Mouse (Mus musculus) E14TG2a.4 (cell line): ENCODE results near the gene Pih1d2.

Experiments
- H3K27me3 ChIP-seq: 2 replicates; pipeline ENCODE4 v1.6.1; 2014; ENCODE audit warnings: low read length, control low read depth; ENCODE audit not compliant: insufficient read depth
- H3K36me3 ChIP-seq: 2 replicates; pipeline ENCODE4 v1.6.1; 2014; ENCODE audit warnings: low read length, control low read depth; ENCODE audit not compliant: insufficient read depth
- H3K4me1 ChIP-seq: replicated peaks from 2 replicates; pipeline ENCODE4 v1.6.1; 2014; ENCODE audit warnings: low read depth, low read length, control low read depth
- H3K4me3 ChIP-seq: replicated peaks from 2 replicates; pipeline ENCODE4 v1.5.1; 2014; ENCODE audit warnings: mild to moderate bottlenecking, low read length
- H3K9me3 ChIP-seq: 2 replicates; pipeline ENCODE4 v1.6.1; 2014; ENCODE audit warnings: low read length, control low read depth
- CTCF ChIP-seq: conservative IDR thresholded peaks from 2 replicates; pipeline ENCODE4 v1.5.1; 2014; ENCODE audit warnings: low read length
- NANOG ChIP-seq: IDR thresholded peaks from 2 replicates; pipeline ENCODE4 v1.6.1; 2014; ENCODE audit warnings: borderline replicate concordance, low read length, mixed read lengths
- POU5F1 ChIP-seq: IDR thresholded peaks from 2 replicates; pipeline ENCODE4 v1.6.1; 2014; ENCODE audit warnings: low read length, borderline replicate concordance

Gene Pih1d2

DNA sequence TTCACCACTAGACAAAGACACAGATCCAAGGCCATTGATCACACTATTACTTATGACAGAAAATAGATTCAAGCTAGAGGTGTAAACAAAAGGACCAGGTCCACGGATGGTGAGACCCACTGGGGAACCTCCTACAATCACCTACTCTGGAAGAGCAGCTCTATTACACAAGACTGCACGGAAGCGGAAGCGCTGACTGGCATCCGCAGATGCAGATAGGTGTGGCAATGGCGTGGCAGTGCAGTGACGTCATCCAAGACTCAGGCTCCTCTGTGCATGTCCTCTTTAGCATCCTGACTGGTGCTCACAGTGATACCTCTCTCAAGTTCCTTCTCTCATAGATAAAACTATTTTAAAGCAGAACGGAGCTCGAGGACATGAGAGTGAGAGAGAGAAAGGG lies 24.2 kb upstream of the Pih1d2 start:
- Histone ChIP-seq H3K4me3 (no peak overlapping the region), H3K9me3 (no peaks in the 10 kb centered on the region), H3K4me1 (peaks cover 7% of the 10 kb centered on the region; the same call in 1 of the 2 replicates), H3K36me3 (peaks cover 30% of the 10 kb centered on the region), H3K27me3 (peaks cover 3% of the 10 kb centered on the region; the same call in 1 of the 2 replicates)
- TF ChIP-seq POU5F1 (no peak), CTCF (no peak), NANOG (no peak)

DNA sequence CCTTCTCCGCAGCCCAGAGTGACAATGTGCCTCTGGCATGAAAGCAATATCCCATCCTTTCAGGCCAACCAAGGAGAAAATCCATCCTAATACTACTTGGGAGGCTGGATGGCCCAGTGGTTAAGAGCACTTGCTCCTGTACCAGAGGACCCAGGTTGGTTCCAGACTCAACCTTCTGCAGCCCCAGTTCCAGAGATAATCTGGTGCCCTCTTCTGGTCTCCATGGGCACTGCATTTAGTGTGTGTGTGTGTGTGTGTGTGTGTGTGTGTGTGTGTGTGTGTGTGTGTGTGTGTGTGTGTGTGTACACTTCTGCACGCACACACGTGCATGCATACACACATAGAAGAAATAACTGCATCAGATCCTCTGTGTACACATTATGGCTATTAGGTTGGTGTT lies 23.6 kb upstream of the Pih1d2 start:
- H3K27me3 ChIP-seq = peaks cover 3% of the 10 kb centered on the region; the same call in 1 of the 2 replicates
- H3K36me3 ChIP-seq = peaks cover 36% of the 10 kb centered on the region
- TF ChIP-seq CTCF = peak; percentile 76
- no peak for TF ChIP-seq NANOG
- no peak for TF ChIP-seq POU5F1
- peaks cover 7% of the 10 kb centered on the region; the same call in 1 of the 2 replicates for H3K4me1 ChIP-seq
- no peaks in the 10 kb centered on the region for H3K9me3 ChIP-seq
- no peak overlapping the region for H3K4me3 ChIP-seq

DNA sequence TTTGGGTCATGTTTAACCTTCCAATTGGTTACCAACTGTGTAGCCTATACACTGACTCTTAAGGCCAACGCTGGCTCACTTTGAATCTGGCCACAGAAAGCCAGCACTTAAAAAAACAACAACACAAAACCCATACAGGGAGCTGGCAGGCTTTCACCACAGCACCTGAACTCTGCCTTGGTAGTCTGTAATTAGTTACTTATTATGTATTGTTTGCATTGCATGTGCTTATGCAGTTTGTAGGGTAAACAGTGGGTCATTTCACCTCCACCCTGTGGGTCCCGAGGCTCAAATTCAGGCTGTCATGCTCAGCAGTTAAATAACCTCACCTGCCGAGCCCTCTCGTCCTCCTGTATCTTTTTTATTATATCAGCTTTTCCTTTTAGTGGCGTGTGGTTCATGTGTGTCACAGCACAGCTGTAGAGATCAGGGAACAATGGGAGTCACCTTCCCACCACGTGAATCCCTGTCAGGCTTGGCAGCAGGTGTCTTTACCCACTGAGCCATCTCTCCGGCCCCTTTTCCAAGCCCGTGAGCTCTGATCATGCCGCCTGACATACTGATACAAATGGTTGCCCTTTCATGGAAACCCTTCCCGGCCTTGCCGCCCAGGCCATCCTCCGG lies 22.2 kb upstream of the Pih1d2 start:
- H3K4me3 ChIP-seq = no peak overlapping the region
- H3K36me3 ChIP-seq = peaks cover 49% of the 10 kb centered on the region
- H3K9me3 ChIP-seq = no peaks in the 10 kb centered on the region
- TF ChIP-seq POU5F1 (no peak), NANOG (no peak), CTCF (no peak)
- peaks cover 3% of the 10 kb centered on the region; the same call in 1 of the 2 replicates for H3K27me3 ChIP-seq
- H3K4me1 ChIP-seq = peaks cover 11% of the 10 kb centered on the region; the same call in 1 of the 2 replicates

DNA sequence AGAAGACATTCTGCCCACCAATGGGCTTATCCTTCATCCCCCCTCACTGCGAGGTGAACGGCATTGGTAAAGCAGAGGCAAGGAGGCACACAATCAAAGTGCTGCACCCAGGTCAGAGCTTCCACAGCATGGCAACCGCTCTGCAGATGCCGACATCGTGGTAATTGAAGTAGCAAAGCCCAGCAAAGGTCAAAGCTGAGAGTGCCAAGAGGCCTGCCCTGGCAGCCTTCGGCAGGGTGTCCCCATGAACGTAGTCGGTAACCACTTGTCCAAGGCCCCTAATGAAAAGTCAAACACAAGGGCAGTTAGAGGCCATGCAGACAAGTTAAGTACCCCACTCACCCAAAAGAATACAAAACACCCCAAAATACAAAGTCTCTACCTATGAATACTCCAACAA lies 20.1 kb upstream of the Pih1d2 start:
- no peak overlapping the region for H3K4me3 ChIP-seq
- H3K4me1 ChIP-seq = peaks cover 29% of the 10 kb centered on the region
- peaks cover 68% of the 10 kb centered on the region for H3K36me3 ChIP-seq
- H3K9me3 ChIP-seq = no peaks in the 10 kb centered on the region
- H3K27me3 ChIP-seq = no peaks in the 10 kb centered on the region
- TF ChIP-seq POU5F1 (no peak), NANOG (no peak), CTCF (no peak)

DNA sequence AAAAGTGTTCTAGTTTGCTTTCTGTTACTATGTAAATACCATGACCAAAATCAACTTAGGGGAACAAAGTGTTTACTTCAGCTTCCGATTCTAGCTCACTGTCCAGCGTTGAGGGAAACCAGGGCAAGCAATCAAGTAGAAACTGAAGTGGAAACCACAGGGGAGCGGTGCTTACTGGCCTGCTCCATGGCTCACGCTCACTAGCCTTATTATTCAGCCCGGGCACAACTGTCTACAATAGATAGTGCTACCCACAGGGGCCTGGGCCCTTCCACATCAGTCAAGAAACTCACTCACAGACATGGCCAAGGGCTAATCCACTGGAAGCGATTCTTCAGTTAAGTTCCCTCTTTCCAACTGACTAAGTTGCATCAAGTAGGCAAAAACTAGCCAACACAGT lies 15.6 kb upstream of the Pih1d2 start:
- H3K4me3 ChIP-seq = peak overlapping the region; percentile 96; the same call in 1 of the 2 replicates
- TF ChIP-seq NANOG (no peak), POU5F1 (no peak), CTCF (no peak)
- peaks cover 69% of the 10 kb centered on the region for H3K36me3 ChIP-seq
- peaks cover 46% of the 10 kb centered on the region for H3K4me1 ChIP-seq
- no peaks in the 10 kb centered on the region for H3K9me3 ChIP-seq
- no peaks in the 10 kb centered on the region for H3K27me3 ChIP-seq

DNA sequence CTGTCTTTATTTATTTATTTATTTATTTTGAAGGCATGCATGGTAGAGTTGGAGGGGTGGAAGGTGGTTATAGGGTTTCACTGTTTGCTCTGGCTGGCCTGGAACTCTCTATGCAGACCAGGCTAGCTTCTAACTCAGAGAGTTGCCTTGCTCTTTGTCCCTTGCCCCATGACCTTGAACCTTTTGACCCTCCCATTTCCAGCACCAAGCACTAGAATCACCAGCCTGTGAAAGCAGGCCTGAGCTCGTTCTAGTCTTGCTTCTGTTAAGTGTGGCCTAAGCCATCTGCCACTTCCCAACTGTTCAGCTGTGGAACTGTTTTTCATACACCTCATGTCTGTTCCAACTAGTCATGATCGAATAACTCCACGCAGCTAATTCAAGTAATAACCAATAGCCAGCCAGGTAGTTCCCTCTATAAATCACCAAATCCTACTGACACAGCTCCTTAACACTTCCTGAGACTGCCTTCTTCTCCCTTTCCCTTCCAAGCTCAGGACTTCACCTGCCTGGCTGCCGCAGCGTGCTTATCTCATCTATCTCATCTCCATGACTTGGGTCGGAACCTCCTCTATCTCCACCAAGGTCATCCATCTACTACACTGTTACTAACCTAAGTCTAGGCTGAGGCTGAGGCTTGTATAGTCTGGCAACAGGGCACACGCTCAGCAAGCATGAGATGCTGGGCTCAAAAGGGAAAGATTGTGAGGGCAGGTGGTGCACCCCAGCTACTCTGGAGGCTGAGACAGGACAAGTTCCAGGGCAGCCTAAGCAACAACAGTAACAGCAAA lies 14.9 kb upstream of the Pih1d2 start:
- peaks cover 69% of the 10 kb centered on the region for H3K36me3 ChIP-seq
- H3K4me1 ChIP-seq = peaks cover 46% of the 10 kb centered on the region
- H3K4me3 ChIP-seq = peak overlapping the region; percentile 96
- TF ChIP-seq CTCF = no peak
- no peak for TF ChIP-seq NANOG
- TF ChIP-seq POU5F1 = no peak
- H3K27me3 ChIP-seq = no peaks in the 10 kb centered on the region
- H3K9me3 ChIP-seq = no peaks in the 10 kb centered on the region

DNA sequence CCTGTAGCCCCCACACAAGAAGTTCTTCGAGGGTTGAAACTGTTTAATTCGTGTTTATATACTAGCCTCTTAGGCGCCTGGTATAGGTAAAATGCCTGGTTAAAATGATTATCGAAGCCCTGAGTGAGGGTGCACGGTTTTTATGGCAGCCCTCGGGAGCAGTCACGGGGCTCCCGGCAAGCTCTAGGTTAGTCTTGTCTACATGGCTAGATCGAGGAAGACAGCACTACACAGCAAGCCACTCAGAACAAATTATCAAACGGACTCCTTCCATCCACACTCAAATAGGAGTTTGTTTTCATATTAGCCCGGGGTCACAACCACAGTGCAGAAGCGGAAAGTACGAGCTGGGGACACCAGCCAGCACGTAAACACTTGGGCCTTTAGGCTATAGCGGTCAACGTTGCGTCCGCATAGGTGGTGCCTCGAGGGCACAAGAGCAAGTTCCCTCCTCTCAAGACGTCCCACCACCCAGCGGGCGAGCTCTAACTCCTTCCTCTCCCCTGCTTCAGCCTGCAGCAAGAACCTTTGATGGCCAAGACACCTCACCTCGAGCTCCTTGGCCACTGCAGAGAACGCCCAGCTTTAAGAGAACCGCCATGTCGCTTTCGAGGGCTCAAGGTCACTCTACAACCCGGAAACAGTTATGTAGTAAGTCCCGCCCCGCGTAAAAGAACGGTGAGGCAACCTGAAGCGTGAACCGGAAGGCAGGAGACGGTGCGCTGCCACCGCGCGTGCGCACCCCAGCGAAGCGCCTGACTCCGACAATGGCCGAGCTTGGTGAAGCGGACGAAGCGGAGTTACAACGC lies 13.7 kb upstream of the Pih1d2 start, which contains the start of the genes Sdhd and Timm8b:
Gene Sdhd (minus strand): TSS at position 624 of the 809 bp plus-strand sequence.
Gene Timm8b (plus strand): TSS at position 722 of the 809 bp plus-strand sequence.
- Histone ChIP-seq H3K4me1 (peaks cover 46% of the 10 kb centered on the region), H3K9me3 (no peaks in the 10 kb centered on the region), H3K36me3 (peaks cover 69% of the 10 kb centered on the region), H3K4me3 (peak within 1 kb of the TSS; percentile 96), H3K27me3 (no peaks in the 10 kb centered on the region)
- no peak for TF ChIP-seq CTCF
- no peak for TF ChIP-seq POU5F1
- 0 out of 2 replicates have a peak, but pooled peaks have one; percentile 7 for TF ChIP-seq NANOG

DNA sequence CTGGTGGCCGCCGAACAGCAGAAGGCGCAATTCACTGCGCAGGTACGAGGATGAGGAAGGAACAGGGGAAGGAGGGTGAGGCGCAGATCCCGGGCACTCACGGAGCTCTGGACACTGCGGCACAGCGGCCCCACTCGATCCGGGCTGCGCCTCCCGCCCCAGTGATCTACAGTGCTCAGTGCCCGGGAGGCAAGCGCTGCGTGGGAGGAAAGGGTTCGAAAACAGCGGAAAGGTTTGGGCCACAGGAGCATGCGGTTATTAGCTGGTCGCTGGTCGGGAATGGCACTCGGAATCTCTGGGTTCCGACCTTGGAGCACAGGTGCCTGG lies 13.2 kb upstream of the Pih1d2 start:
- peak overlapping the region; percentile 96 for H3K4me3 ChIP-seq
- TF ChIP-seq CTCF = no peak
- TF ChIP-seq POU5F1 = no peak
- TF ChIP-seq NANOG = no peak

More for the DNA sequence above, 13.2 kb upstream of the Pih1d2 start:
- Histone ChIP-seq H3K27me3 (no peaks in the 10 kb centered on the region), H3K4me1 (peaks cover 42% of the 10 kb centered on the region), H3K36me3 (peaks cover 69% of the 10 kb centered on the region), H3K9me3 (no peaks in the 10 kb centered on the region)
